Mouse (Mus musculus) hindbrain, embryonic 11.5 days (tissue): ENCODE measurements at regions not wholly inside any gene's neighbourhood (a gene's known extent, or its start where the extent isn't known, plus 50 kb on each side); places are given as distances from the start of the nearest gene placed in this dataset.

Experiments used
- ATAC-seq: fragments of 200-750 bp; cut with Nextera tagmentation; 2 replicates; pipeline ENCODE4 v1.8.0; 2017; ENCODE audit warnings: mild to moderate bottlenecking, moderate TSS enrichment, moderate library complexity; ENCODE audit not compliant: low FRiP score
- DNase-seq: peaks from one replicate; pipeline ENCODE4 v3.0.0-alpha.2; 2015; ENCODE audit warnings: low spot score
- H3K27ac ChIP-seq: fragments of 300-500 bp; sonication (generic); 2 replicates; pipeline ENCODE4 v1.5.1; 2014; ENCODE audit warnings: mild to moderate bottlenecking, low read depth, low read length
- H3K27me3 ChIP-seq: fragments of 300-500 bp; sonication (generic); 2 replicates; pipeline ENCODE4 v1.6.1; 2014; ENCODE audit warnings: mild to moderate bottlenecking, low read length, moderate library complexity, mixed read lengths; ENCODE audit not compliant: control insufficient read depth, insufficient read depth
- H3K36me3 ChIP-seq: fragments of 300-500 bp; sonication (generic); 2 replicates; pipeline ENCODE4 v1.6.1; 2014; ENCODE audit warnings: mild to moderate bottlenecking, low read length, moderate library complexity, mixed read lengths; ENCODE audit not compliant: control insufficient read depth, insufficient read depth
- H3K4me1 ChIP-seq: fragments of 300-500 bp; sonication (generic); replicated peaks from 2 replicates; pipeline ENCODE4 v1.6.1; 2014; ENCODE audit warnings: low read length, mixed read lengths; ENCODE audit not compliant: control insufficient read depth, insufficient read depth
- H3K4me2 ChIP-seq: fragments of 300-500 bp; sonication (generic); replicated peaks from 2 replicates; pipeline ENCODE4 v1.6.1; 2014; ENCODE audit warnings: mild to moderate bottlenecking, low read depth, low read length
- H3K4me3 ChIP-seq: fragments of 300-500 bp; sonication (generic); 2 replicates; pipeline ENCODE4 v1.5.1; 2014; ENCODE audit warnings: low read depth, low read length
- H3K9ac ChIP-seq: fragments of 300-500 bp; sonication (generic); 2 replicates; pipeline ENCODE4 v1.6.1; 2014; ENCODE audit warnings: low read depth, low read length
- H3K9me3 ChIP-seq: fragments of 300-500 bp; sonication (generic); 2 replicates; pipeline ENCODE4 v1.6.1; 2016; ENCODE audit warnings: low read length; ENCODE audit not compliant: control insufficient read depth
- WGBS: fragments of 180-500 bp; shearing (Covaris S2); extraction: QIAGEN DNeasy Blood & Tissue Kit; methylation state at CpG from one replicate; pipeline ENCODE4 v1.1.7; 2014; 5-methylcytosine and 5-hydroxymethylcytosine counted together

DNA sequence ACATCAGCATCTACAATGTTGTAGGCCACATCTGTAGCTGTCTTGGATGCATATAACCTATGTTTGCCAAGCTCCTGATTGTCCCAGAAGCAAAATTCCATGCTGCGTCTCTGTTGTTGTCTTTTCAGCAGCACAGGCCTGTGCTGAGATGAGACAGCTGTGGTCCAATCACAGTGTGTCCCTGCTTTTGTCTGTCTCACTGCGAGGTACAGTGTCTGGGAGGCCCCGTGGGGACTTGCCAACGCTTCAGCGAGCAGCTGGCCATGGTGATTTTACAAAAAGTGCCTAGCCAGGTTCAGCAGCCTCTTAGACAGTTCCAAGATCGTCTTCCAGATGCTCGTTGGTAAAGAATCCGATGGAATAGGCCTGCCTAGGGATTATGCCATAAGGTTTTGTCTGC is 114.6 kb upstream of the Mkln1 start:
- H3K4me2 ChIP-seq = no peak overlapping the region
- WGBS = 54% methylated on average over 8 of the region's 8 CpGs
- no peaks in the 10 kb centered on the region for H3K27me3 ChIP-seq
- no peaks in the 10 kb centered on the region for H3K36me3 ChIP-seq
- no peak overlapping the region for H3K27ac ChIP-seq
- no peaks in the 10 kb centered on the region for H3K4me1 ChIP-seq
- no peaks in the 10 kb centered on the region for H3K9me3 ChIP-seq
- no peak overlapping the region for H3K9ac ChIP-seq
- ATAC-seq = no peak
- no peak for DNase-seq
- no peak overlapping the region for H3K4me3 ChIP-seq

DNA sequence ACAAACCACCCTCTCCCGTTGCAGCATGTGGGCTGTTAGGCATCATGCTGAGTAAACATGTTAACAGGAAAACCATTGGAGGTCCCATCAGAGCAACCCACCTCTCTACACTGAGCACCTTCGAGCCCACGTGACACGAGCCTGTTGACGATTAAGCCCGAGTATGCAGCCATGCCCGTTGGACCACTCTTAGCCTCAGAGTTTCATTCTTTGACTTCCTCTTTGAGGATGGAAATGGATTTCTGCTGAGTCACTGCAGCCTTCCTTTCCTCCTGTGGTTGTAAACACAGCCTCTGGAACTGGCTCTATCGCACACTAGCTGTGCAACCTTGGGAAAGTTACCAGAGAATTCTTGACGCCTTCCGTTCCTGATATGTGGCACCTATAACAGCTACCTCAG is 114.1 kb upstream of the Mkln1 start:
- DNase-seq = no peak
- H3K36me3 ChIP-seq = no peaks in the 10 kb centered on the region
- WGBS = 79% methylated on average over 10 of the region's 10 CpGs
- H3K9me3 ChIP-seq = no peaks in the 10 kb centered on the region
- H3K27me3 ChIP-seq = no peaks in the 10 kb centered on the region
- no peak for ATAC-seq
- H3K27ac ChIP-seq = no peak overlapping the region
- no peak overlapping the region for H3K4me2 ChIP-seq
- no peaks in the 10 kb centered on the region for H3K4me1 ChIP-seq
- H3K9ac ChIP-seq = no peak overlapping the region
- H3K4me3 ChIP-seq = no peak overlapping the region

DNA sequence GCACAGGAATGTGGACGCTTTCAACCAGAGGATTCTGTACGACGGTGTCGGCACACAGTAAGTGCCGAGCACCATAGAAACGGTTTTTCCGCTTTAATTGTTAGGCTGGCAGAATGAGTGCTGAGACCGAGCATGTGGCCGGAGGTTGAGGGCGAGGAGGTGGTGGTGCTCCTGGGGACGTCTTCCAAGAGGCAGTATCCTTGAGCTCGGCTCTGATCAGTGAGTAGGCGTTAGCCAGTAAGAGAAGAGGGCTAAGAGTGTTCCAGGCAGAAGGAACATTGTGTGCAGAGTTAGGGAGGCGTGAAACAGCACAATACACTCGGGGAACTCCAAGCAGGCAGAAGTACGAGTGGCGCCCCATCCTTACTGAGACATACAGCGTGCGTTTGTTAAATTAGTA is 113.5 kb upstream of the Mkln1 start:
- Histone ChIP-seq H3K9me3 (no peaks in the 10 kb centered on the region), H3K27me3 (no peaks in the 10 kb centered on the region), H3K4me1 (no peaks in the 10 kb centered on the region), H3K4me2 (no peak overlapping the region), H3K36me3 (no peaks in the 10 kb centered on the region), H3K4me3 (no peak overlapping the region), H3K27ac (no peak overlapping the region), H3K9ac (no peak overlapping the region)
- DNase-seq (no peak), ATAC-seq (no peak)
- WGBS = 84% methylated on average over 19 of the region's 19 CpGs

DNA sequence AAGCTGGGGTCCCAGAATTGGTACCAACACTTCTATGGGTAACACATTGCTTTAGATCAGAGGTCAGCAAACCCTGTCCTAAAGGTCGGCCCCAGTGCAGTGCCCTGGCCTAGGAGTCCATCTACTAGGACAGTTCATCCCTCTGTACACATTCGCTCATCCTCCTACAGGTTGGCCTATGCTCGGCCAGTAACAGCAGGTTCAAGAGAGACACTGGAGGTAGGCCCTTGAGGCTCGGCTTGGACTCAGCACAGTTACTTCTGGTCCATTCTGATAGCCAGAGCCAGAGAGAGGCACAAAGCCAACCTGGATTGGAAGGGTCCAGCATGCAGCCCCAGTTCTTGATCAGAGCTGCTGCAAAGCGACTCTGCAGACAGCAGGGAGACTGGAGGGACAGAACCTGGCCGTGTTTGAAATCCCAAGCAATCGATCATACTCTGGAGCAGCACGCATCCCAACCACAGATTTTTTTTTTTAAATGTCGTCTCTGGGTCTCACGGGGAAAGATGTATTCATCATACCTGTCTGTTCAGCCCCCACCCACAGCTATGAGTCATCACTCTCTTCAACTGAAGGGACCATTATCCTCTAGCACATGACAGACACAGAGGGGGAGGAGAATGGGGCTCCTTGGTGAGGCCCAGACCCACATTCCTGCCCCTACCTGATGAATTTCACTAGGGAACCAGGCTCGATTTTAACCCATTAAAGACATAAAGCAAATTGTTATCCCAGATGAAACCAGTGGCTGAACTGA is 112.4 kb upstream of the Mkln1 start:
- H3K4me3 ChIP-seq = no peak overlapping the region
- no peaks in the 10 kb centered on the region for H3K27me3 ChIP-seq
- no peak overlapping the region for H3K27ac ChIP-seq
- H3K9ac ChIP-seq = no peak overlapping the region
- H3K9me3 ChIP-seq = no peaks in the 10 kb centered on the region
- ATAC-seq (no peak), DNase-seq (no peak)
- no peaks in the 10 kb centered on the region for H3K4me1 ChIP-seq
- WGBS = 83% methylated on average over 11 of the region's 11 CpGs
- no peak overlapping the region for H3K4me2 ChIP-seq
- H3K36me3 ChIP-seq = no peaks in the 10 kb centered on the region

DNA sequence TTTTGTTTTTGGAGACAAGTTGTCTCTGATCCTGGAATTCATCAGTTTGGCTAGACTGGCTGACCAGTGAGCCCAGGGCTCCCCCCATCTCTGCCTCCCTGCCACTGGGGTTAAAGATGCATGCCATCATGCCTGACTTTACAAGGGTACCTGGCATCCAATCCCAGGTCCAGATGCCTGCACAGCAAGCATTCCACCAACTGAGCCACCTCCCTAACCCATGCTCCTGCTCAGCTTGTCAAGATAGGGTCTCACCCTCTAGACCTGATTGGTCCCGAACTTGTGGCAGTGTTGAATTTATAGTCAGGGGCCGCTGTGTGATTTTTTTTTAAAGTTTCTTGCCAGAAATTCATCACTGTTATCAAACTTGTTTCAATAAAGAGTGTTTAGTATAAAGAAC is 111.4 kb upstream of the Mkln1 start:
- H3K4me1 ChIP-seq = no peaks in the 10 kb centered on the region
- no peaks in the 10 kb centered on the region for H3K36me3 ChIP-seq
- ATAC-seq (no peak), DNase-seq (no peak)
- no peak overlapping the region for H3K4me3 ChIP-seq
- H3K9ac ChIP-seq = no peak overlapping the region
- no peak overlapping the region for H3K4me2 ChIP-seq
- H3K9me3 ChIP-seq = no peaks in the 10 kb centered on the region
- no peak overlapping the region for H3K27ac ChIP-seq
- no peaks in the 10 kb centered on the region for H3K27me3 ChIP-seq
- 86% methylated on average over 2 of the region's 2 CpGs for WGBS

DNA sequence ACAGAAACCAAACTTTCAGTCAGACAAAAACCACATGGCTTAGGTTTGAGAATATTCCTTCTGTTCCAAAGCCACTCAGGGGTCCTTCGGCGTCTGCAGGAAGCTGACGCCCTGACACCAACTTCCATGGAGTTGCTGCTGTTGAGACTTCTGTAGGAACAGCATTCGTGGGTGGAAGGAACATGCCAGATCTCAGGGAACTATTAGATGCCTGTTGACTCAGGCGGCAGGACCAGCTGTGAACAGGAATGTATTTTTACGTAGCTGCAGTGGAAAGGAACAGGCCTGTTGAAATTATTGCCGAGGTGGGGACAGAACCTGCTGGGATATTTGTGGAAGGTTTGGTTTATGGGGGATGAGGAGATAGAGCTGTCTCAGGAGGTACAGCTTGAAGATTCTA is 110.8 kb upstream of the Mkln1 start:
- 71% methylated on average over 7 of the region's 7 CpGs for WGBS
- Histone ChIP-seq H3K27ac (no peak overlapping the region), H3K4me1 (no peaks in the 10 kb centered on the region), H3K27me3 (no peaks in the 10 kb centered on the region), H3K4me2 (no peak overlapping the region), H3K9me3 (no peaks in the 10 kb centered on the region), H3K4me3 (no peak overlapping the region), H3K9ac (no peak overlapping the region), H3K36me3 (no peaks in the 10 kb centered on the region)
- ATAC-seq = no peak
- DNase-seq = no peak

DNA sequence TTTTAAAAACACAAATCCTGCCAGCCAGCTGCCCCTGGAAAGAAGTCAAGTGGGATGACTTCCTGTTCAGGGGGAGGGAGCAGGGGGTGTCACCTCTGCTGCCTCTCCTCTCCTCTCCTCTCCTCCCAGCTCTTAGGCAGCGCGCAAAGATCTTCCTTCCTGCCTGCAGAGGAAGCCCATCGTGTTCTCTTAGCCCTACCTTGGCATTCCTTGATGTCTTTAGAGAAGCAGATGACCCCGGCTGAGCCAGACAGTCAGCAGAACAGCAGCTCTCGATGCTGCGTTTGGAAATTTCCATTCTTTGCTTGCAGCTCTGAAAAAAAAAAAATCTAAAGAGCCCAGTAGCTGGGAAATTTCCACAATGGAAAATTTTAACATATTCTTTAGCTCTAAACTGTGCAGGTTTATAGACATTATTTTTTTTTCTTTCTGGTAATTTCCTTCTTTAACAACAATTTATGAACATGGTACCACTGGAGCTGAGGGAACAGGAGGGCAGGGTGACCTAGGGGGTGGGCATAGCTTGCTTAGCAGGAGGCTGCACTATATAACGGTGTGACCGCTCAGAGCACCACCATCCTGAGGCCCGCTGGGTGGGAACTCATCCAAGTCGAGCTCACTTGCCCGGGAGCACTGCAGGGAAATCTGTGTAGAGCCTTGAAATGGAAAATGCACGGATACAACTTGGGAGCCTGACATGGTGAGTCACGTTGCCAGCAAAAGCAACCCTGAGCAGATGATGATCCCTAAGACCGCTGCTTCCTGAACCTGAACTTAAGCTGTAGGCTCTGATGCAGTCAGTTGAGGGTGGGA is 109.9 kb upstream of the Mkln1 start:
- Histone ChIP-seq H3K27me3 (no peaks in the 10 kb centered on the region), H3K4me2 (no peak overlapping the region), H3K9me3 (no peaks in the 10 kb centered on the region), H3K4me1 (no peaks in the 10 kb centered on the region), H3K4me3 (no peak overlapping the region), H3K36me3 (no peaks in the 10 kb centered on the region), H3K9ac (no peak overlapping the region), H3K27ac (no peak overlapping the region)
- DNase-seq (no peak), ATAC-seq (no peak)
- WGBS = 51% methylated on average over 14 of the region's 14 CpGs

DNA sequence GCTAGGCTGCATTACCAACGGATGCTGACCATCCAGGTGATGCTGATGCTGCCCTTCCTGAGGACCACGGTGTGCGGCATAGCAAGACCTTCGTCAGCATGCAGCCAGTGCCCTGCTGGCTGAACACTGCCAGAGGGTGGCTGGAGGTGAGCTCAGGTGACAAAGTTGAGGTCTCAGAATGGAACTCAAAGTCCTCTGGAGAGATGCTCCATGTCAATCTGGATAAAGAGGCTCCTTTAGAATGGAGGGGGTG is 109.4 kb upstream of the Mkln1 start:
- Histone ChIP-seq H3K9me3 (no peaks in the 10 kb centered on the region), H3K4me3 (no peak overlapping the region), H3K36me3 (no peaks in the 10 kb centered on the region), H3K4me1 (no peaks in the 10 kb centered on the region), H3K27me3 (no peaks in the 10 kb centered on the region), H3K27ac (no peak overlapping the region), H3K9ac (no peak overlapping the region), H3K4me2 (no peak overlapping the region)
- WGBS = 87% methylated on average over 4 of the region's 4 CpGs
- DNase-seq (no peak), ATAC-seq (no peak)

DNA sequence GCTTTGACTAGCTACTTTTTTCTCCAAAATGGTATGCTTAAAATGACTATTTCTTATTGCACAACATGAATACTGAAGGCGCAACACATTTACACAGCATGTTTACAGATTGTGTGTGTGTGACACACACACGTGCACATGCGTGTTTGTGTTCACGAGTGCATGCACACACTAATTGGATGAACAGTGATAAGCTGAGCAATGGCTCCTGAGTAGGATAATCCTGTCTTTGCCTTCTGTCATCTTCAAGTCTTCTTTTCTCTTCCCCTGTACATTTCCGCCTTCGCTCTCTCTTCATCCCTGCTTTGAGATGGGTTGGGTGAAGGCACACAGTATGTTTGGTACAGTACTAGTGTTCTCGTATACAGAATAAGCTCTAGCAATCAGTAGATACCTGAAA is 106.5 kb upstream of the Mkln1 start:
- Histone ChIP-seq H3K9me3 (no peaks in the 10 kb centered on the region), H3K9ac (no peak overlapping the region), H3K4me1 (no peaks in the 10 kb centered on the region), H3K4me3 (no peak overlapping the region), H3K4me2 (no peak overlapping the region), H3K27ac (no peak overlapping the region), H3K27me3 (no peaks in the 10 kb centered on the region), H3K36me3 (no peaks in the 10 kb centered on the region)
- ATAC-seq = no peak
- no peak for DNase-seq
- 96% methylated on average over 7 of the region's 7 CpGs for WGBS
